Mouse (Mus musculus) embryonic facial prominence, embryonic 14.5 days (tissue): ENCODE results near the gene Elk4. TPM values are rescaled to one million over a fixed set of nuclear protein-coding genes. Genes with fewer than 3 reads are reported as not detected.

Source experiments
- ATAC-seq: fragments of 200-750 bp; cut with Nextera tagmentation; 2 replicates; pipeline ENCODE4 v1.8.0; 2017; ENCODE audit warnings: low read depth, moderate number of reproducible peaks, moderate TSS enrichment
- DNase-seq: peaks from one replicate; pipeline ENCODE4 v3.0.0-alpha.2; 2015; ENCODE audit warnings: low spot score
- H3K27ac ChIP-seq: fragments of 300-500 bp; sonication (generic); replicated peaks from 2 replicates; pipeline ENCODE4 v1.5.1; 2014; ENCODE audit warnings: low read depth, mild to moderate bottlenecking, low read length, moderate library complexity
- H3K27me3 ChIP-seq: fragments of 300-500 bp; sonication (generic); replicated peaks from 2 replicates; pipeline ENCODE4 v1.6.1; 2014; ENCODE audit warnings: low read length; ENCODE audit not compliant: control insufficient read depth, insufficient read depth
- H3K36me3 ChIP-seq: fragments of 300-500 bp; sonication (generic); 2 replicates; pipeline ENCODE4 v1.6.1; 2014; ENCODE audit warnings: low read length, mixed read lengths; ENCODE audit not compliant: control insufficient read depth, insufficient read depth
- H3K4me1 ChIP-seq: fragments of 300-500 bp; sonication (generic); 2 replicates; pipeline ENCODE4 v1.6.1; 2014; ENCODE audit warnings: antibody characterized with exemption, low read length; ENCODE audit not compliant: control insufficient read depth, insufficient read depth
- H3K4me2 ChIP-seq: fragments of 300-500 bp; sonication (generic); 2 replicates; pipeline ENCODE4 v1.6.1; 2014; ENCODE audit warnings: low read depth, mild to moderate bottlenecking, low read length, moderate library complexity, mixed read lengths
- H3K4me3 ChIP-seq: fragments of 300-500 bp; sonication (generic); 2 replicates; pipeline ENCODE4 v1.5.1; 2014; ENCODE audit warnings: low read depth, mild to moderate bottlenecking, low read length
- H3K9ac ChIP-seq: fragments of 300-500 bp; sonication (generic); 2 replicates; pipeline ENCODE4 v1.6.1; 2014; ENCODE audit warnings: low read depth, mild to moderate bottlenecking, low read length, moderate library complexity, mixed read lengths
- H3K9me3 ChIP-seq: fragments of 300-500 bp; sonication (generic); 2 replicates; pipeline ENCODE4 v1.6.1; 2016; ENCODE audit warnings: low read length; ENCODE audit not compliant: control insufficient read depth
- WGBS: fragments of 180-500 bp; shearing (Covaris S2); extraction: QIAGEN DNeasy Blood & Tissue Kit; methylation state at CpG from one replicate; pipeline ENCODE4 v1.1.7; 2014; 5-methylcytosine and 5-hydroxymethylcytosine counted together
- polyA plus RNA-seq: library from polyadenylated mRNA; unstranded; fragments of >200 nt; fragmentation: Nextera tagmentation; extraction: Ambion mirVana; gene quantifications from 2 replicates; pipeline ENCODE4 v1.2.1, GENCODE M21; 2014

Elk4 gene
- polyA plus RNA-seq, 1 experiment from 2014 or later = 39.0 TPM

DNA sequence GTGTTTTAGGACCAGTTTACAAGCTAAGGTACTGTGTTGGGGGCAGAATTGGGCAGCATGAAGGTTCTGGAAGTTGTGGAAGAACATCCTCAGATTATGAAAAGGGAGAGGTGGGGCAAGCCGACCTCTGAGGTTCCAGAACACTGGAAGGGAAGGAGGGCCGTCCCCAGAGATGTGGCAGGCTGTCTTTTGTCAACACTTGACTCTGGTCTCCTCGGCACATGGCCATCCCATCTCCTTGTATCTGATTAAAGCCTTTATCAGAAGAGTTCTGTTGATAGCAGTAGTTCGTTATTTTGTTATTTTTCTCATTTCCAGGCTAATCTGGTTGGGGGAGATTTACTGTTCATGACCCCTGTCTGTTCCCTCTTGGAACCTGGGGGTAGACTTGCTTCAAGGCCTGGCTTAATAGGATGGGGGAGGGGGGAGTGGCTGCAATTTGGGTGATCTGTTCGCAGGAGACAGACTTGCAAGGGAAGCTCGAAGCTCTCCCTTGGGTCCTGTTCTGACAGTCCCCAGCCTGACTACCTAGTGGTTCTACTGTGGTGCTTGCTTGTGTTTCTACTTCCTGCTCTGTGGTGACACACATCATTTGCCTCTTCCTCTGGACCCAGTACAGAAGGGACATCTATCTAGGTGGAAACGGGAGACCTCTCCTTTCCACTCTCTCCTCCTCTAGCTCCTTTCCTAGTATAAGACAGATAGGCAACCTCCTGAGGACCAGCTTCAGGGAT, 52.8 kb downstream of the Elk4 start:
- Histone ChIP-seq H3K4me2 (no peak overlapping the region), H3K27ac (no peak overlapping the region), H3K36me3 (no peaks in the 10 kb centered on the region), H3K4me3 (no peak overlapping the region), H3K27me3 (peaks cover 6% of the 10 kb centered on the region; the same call in 1 of the 2 replicates), H3K9me3 (no peaks in the 10 kb centered on the region), H3K9ac (no peak overlapping the region), H3K4me1 (no peaks in the 10 kb centered on the region)
- WGBS = 57% methylated on average over 7 of the region's 7 CpGs
- DNase-seq (no peak), ATAC-seq (no peak)

DNA sequence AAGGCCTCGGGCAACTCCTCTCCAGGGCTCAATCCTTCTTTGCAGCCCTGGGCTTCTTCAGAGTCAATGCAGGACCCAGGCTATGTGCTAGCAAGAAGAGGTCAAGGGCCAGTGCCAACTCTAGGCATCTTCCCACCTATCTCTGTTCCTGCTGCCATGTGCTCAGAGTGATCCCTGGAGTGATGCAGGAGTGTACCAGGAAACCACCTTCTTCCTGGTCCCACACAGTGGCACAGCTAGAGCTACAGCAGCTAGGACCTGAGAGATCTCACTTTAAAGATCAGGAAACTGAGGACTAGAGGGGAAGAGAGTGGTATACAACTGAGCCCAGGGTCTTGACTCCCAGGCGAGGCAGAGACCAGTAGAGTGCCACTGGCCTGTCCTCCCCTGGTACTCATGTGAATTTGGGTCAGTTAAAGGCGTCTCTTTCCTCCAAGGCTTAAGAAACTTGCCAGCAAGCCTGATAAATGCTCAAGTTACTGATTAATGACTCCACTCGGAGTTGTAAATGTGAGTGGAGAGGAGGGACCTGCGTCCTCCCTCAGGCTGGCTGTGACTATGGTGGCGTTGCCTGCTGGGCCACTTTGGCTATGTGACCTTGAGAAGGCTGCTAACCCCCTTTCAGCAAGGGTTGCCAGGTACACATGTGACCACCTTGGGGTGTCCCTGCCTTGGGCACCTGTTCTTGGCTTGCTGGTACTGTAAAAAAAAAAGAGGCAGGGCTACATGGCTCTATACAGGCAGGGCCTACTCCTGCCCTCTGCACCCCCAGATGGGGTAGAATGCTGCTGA, 54.5 kb downstream of the Elk4 start:
- Histone ChIP-seq H3K4me1 (no peaks in the 10 kb centered on the region), H3K9me3 (no peaks in the 10 kb centered on the region), H3K4me2 (no peak overlapping the region), H3K27ac (no peak overlapping the region), H3K36me3 (no peaks in the 10 kb centered on the region), H3K9ac (no peak overlapping the region), H3K27me3 (peaks cover 21% of the 10 kb centered on the region), H3K4me3 (no peak overlapping the region)
- ATAC-seq = no peak
- WGBS = 67% methylated on average over 6 of the region's 6 CpGs
- DNase-seq = no peak

DNA sequence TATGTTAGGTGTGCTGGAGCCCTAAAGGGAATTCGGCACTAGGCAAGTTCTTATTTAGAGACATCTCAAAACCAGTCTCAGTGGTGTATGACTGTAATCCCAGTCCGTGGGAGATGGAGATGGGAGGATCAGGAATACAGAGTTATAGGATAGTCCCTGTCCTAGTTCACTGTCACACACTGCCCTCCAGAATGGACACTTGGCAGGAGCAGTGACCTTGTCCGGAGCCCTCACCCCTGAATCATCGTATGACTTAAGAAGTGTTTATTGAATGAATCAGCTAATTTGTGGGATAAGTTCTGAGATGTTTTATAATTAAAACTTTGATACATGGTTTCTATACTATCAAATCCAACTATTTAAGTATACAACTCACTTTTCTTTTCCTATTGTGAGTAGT, 55.7 kb downstream of the Elk4 start:
- no peak overlapping the region for H3K4me3 ChIP-seq
- H3K4me1 ChIP-seq = no peaks in the 10 kb centered on the region
- H3K9me3 ChIP-seq = no peaks in the 10 kb centered on the region
- H3K27me3 ChIP-seq = peaks cover 31% of the 10 kb centered on the region
- H3K27ac ChIP-seq = no peak overlapping the region
- H3K36me3 ChIP-seq = no peaks in the 10 kb centered on the region
- no peak for DNase-seq
- ATAC-seq = no peak
- H3K9ac ChIP-seq = no peak overlapping the region
- 81% methylated on average over 4 of the region's 4 CpGs for WGBS
- H3K4me2 ChIP-seq = no peak overlapping the region

DNA sequence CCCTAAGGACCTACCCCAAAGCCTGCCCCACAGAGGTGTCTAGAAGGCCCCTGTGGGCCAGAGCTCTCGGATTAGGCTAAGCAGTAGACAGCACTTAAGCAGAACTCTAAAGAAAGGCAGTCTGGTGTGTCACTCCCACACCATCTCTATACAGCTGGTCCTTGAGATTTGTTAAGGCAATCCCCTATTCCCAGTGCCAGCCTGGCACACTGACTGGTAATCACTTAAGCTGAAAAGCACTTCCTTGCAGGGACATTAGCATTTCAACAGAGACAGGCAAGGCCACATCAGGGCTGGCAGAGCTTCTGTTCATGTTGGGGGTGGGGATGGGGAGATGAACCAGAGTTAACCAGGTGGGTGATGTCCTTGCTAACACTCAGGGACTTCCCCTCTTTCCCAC, 57.6 kb downstream of the Elk4 start:
- Histone ChIP-seq H3K4me1 (no peaks in the 10 kb centered on the region), H3K27me3 (peaks cover 41% of the 10 kb centered on the region), H3K27ac (no peak overlapping the region), H3K36me3 (no peaks in the 10 kb centered on the region), H3K4me3 (no peak overlapping the region), H3K9ac (no peak overlapping the region), H3K9me3 (no peaks in the 10 kb centered on the region), H3K4me2 (no peak overlapping the region)
- ATAC-seq = no peak
- no peak for DNase-seq
- WGBS = 39% methylated on average over 1 of the region's 1 CpGs

GRCm38 (mm10) chr1:132065475-132066172, 58.2 kb downstream of the Elk4 start:
- Histone ChIP-seq H3K4me1 (no peaks in the 10 kb centered on the region), H3K4me3 (no peak overlapping the region), H3K4me2 (no peak overlapping the region), H3K9ac (no peak overlapping the region), H3K27me3 (peaks cover 41% of the 10 kb centered on the region), H3K36me3 (no peaks in the 10 kb centered on the region), H3K9me3 (no peaks in the 10 kb centered on the region), H3K27ac (no peak overlapping the region)
- no peak for DNase-seq
- WGBS = 74% methylated on average over 8 of the region's 8 CpGs
- ATAC-seq = no peak

GRCm38 (mm10) chr1:132067261-132068255, 60.2 kb downstream of the Elk4 start, which contains the start of gene Mfsd4a:
Gene Mfsd4a, minus strand, starts transcription at chr1:132068062.
- H3K4me2 ChIP-seq = peak within 1 kb of the TSS; percentile 85
- DNase-seq = peak; percentile 57
- peaks cover 41% of the 10 kb centered on the region for H3K27me3 ChIP-seq
- H3K9ac ChIP-seq = peak within 1 kb of the TSS; percentile 59
- no peaks in the 10 kb centered on the region for H3K36me3 ChIP-seq
- no peaks in the 10 kb centered on the region for H3K4me1 ChIP-seq
- H3K9me3 ChIP-seq = no peaks in the 10 kb centered on the region
- no peak within 1 kb of the TSS for H3K27ac ChIP-seq
- H3K4me3 ChIP-seq = peak within 1 kb of the TSS; percentile 42
- peak; percentile 77 for ATAC-seq
- WGBS = 5% methylated on average over 52 of the region's 80 CpGs

DNA sequence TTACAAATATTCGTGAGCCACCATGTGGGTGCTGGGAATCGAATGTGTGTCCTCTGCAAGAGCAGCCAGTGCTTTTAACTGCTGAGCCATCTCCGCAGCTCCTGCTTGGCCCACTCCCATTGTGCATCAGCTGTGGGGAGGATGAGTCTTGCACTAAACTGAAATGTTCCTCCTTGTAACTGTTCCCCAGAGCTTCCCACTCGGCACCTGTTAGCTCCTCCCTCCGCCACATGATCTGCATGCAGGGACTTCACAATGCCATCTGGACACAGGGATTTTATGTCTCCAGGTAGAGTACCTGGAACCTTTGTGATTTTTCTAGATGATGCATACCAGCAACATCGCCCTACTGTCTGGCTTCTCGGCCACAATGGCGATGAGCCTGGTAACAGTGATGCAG, 62.0 kb downstream of the Elk4 start:
- ATAC-seq = no peak
- no peak for DNase-seq
- Histone ChIP-seq H3K27ac (no peak overlapping the region), H3K36me3 (no peaks in the 10 kb centered on the region), H3K9ac (no peak overlapping the region), H3K27me3 (peaks cover 41% of the 10 kb centered on the region), H3K4me2 (no peak overlapping the region), H3K9me3 (no peaks in the 10 kb centered on the region), H3K4me1 (no peaks in the 10 kb centered on the region), H3K4me3 (no peak overlapping the region)
- 84% methylated on average over 8 of the region's 8 CpGs for WGBS

DNA sequence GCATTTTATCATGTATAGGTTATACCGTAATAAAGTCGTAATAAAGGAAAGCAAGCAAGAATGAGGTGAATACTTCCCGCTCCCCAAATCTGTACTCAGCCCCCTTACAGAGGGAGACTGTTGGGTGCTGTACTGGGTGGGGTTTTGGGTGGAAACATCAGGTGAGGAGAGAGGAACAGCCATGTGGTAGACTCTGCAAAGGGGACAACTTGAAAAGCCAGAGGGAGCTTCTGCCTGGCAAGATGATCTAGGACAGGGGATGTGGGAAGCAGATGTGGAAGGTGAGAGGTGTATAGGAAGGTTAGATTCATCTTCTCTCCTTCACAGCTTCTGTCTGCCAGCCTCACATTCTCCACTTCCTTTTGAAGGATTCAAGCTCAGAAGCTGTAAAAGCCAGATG, 63.3 kb downstream of the Elk4 start:
- H3K9me3 ChIP-seq = no peaks in the 10 kb centered on the region
- ATAC-seq = no peak
- no peak overlapping the region for H3K9ac ChIP-seq
- no peak for DNase-seq
- no peak overlapping the region for H3K4me3 ChIP-seq
- H3K4me2 ChIP-seq = no peak overlapping the region
- no peaks in the 10 kb centered on the region for H3K4me1 ChIP-seq
- no peak overlapping the region; the same call in 1 of the 2 replicates for H3K27ac ChIP-seq
- H3K36me3 ChIP-seq = no peaks in the 10 kb centered on the region
- 74% methylated on average over 3 of the region's 3 CpGs for WGBS
- peaks cover 31% of the 10 kb centered on the region for H3K27me3 ChIP-seq
